In genomic region chr9:95598179-95598721, GRCm38 (mm10) we compare ENCODE assay signal across 11 mouse cellular contexts. TPM values are rescaled to one million over a fixed set of nuclear protein-coding genes. Genes with fewer than 3 reads are reported as not detected.
A peak's percentile ranks its signal among the peaks of the same experiment; 100 is the strongest.
DNase-seq lines count a peak whose midpoint lies in the region; ATAC-seq and TF ChIP-seq lines count a peak whose summit lies in the region.
"Had no signal": no experiment of that assay in that cellular context is flagged by ENCODE, and none has a peak within 500 bp of the region (broad histone marks: within the 10 kb centered on the region; RNA-seq: fewer than 3 reads in every experiment).

No protein-coding gene starts in this region.

- 32% methylated on average over 19 of the region's 19 CpGs for WGBS in heart, embryonic 14.5 days
- WGBS in embryonic facial prominence, embryonic 12.5 days = 52% methylated on average over 19 of the region's 19 CpGs
- 45% methylated on average over 19 of the region's 19 CpGs for WGBS in limb, embryonic 13.5 days

- no peak for DNase-seq in heart, postnatal 10 days
- DNase-seq in urinary bladder, postnatal 10 days (ENCODE audit: low spot score) = no peak
- no peak for DNase-seq in right cerebral cortex, postnatal 4 days
- no peak for DNase-seq in spleen, postnatal 14 days (ENCODE audit: low spot score in 2 of 2)
- DNase-seq: adrenal gland, postnatal 25 days; lung, adult 2 months; retina, postnatal 1 day had no signal

- peak overlapping the region; percentile 45 for H3K9ac ChIP-seq in heart, embryonic 14.5 days (ENCODE audit: low read length)
- no peak overlapping the region for H3K9ac ChIP-seq in embryonic facial prominence, embryonic 12.5 days
- no peak overlapping the region for H3K9ac ChIP-seq in limb, embryonic 13.5 days

- no peaks in the 10 kb centered on the region for H3K9me3 ChIP-seq in heart, embryonic 14.5 days (ENCODE audit: control insufficient read depth, low read length)
- H3K9me3 ChIP-seq in E14TG2a.4 (ENCODE audit: low read length) = no peaks in the 10 kb centered on the region
- H3K9me3 ChIP-seq in embryonic facial prominence, embryonic 12.5 days = no peaks in the 10 kb centered on the region
- no peaks in the 10 kb centered on the region for H3K9me3 ChIP-seq in limb, embryonic 13.5 days

- intact Hi-C loops in heart, postnatal 10 days (cut with DNase I) = no loop called here

- H3K4me2 ChIP-seq in heart, embryonic 14.5 days (ENCODE audit: low read length) = peak overlapping the region; percentile 62
- peak overlapping the region; percentile 32 for H3K4me2 ChIP-seq in embryonic facial prominence, embryonic 12.5 days (replicated peaks)
- peak overlapping the region; percentile 50 for H3K4me2 ChIP-seq in limb, embryonic 13.5 days (replicated peaks)

- no peak for ATAC-seq in heart, embryonic 14.5 days (ENCODE audit: insufficient number of reproducible peaks, insufficient read depth, low FRiP score, low read depth)
- ATAC-seq in embryonic facial prominence, embryonic 12.5 days (ENCODE audit: insufficient number of reproducible peaks, insufficient read depth, low FRiP score, low TSS enrichment) = no peak
- ATAC-seq in limb, embryonic 13.5 days (ENCODE audit: low FRiP score, low read depth) = no peak

- no peaks in the 10 kb centered on the region for H3K36me3 ChIP-seq in heart, embryonic 14.5 days (ENCODE audit: control insufficient read depth, insufficient read depth, low read length)
- H3K36me3 ChIP-seq in E14TG2a.4 (ENCODE audit: insufficient read depth, low read length) = no peaks in the 10 kb centered on the region
- H3K36me3 ChIP-seq in embryonic facial prominence, embryonic 12.5 days = no peaks in the 10 kb centered on the region
- H3K36me3 ChIP-seq in limb, embryonic 13.5 days = no peaks in the 10 kb centered on the region

- peaks cover 0 to under 1% of the 10 kb centered on the region in 2 experiments; a peak in 1 of 4 replicates for H3K4me1 ChIP-seq in heart, embryonic 14.5 days (ENCODE audit: control insufficient read depth in 2 of 2, insufficient read depth in 2 of 2, low read length in 2 of 2)
- H3K4me1 ChIP-seq in E14TG2a.4 (replicated peaks; ENCODE audit: low read depth, low read length) = peaks cover 9% of the 10 kb centered on the region
- H3K4me1 ChIP-seq in embryonic facial prominence, embryonic 12.5 days = no peaks in the 10 kb centered on the region
- H3K4me1 ChIP-seq in limb, embryonic 13.5 days = peaks cover 7% of the 10 kb centered on the region; the same call in 1 of the 2 replicates

- H3K27ac ChIP-seq in heart, embryonic 14.5 days (replicated peaks in 1 of 2; ENCODE audit: control insufficient read depth in 1 of 2, insufficient read depth in 1 of 2, low read depth in 2 of 2, low read length in 2 of 2) = no peak overlapping the region
- no peak overlapping the region for H3K27ac ChIP-seq in embryonic facial prominence, embryonic 12.5 days
- no peak overlapping the region for H3K27ac ChIP-seq in limb, embryonic 13.5 days

- no peaks in the 10 kb centered on the region for H3K27me3 ChIP-seq in heart, embryonic 14.5 days (ENCODE audit: control insufficient read depth, insufficient read depth, low read length)
- peaks cover 26% of the 10 kb centered on the region for H3K27me3 ChIP-seq in E14TG2a.4 (ENCODE audit: insufficient read depth, low read length)
- no peaks in the 10 kb centered on the region for H3K27me3 ChIP-seq in embryonic facial prominence, embryonic 12.5 days
- no peaks in the 10 kb centered on the region for H3K27me3 ChIP-seq in limb, embryonic 13.5 days

- no peak for TF ChIP-seq CTCF in E14TG2a.4 (conservative IDR thresholded peaks at IDR 0.05; ENCODE audit: low read length)

- H3K4me3 ChIP-seq in heart, embryonic 14.5 days (ENCODE audit: control insufficient read depth in 1 of 2, insufficient read depth in 1 of 2, low read depth in 1 of 2, low read length in 2 of 2) = peak overlapping the region; percentile 3 to 24; a peak in 3 of 4 replicates
- 0 out of 2 replicates have a peak overlapping the region, but pooled peaks have one; percentile 41 for H3K4me3 ChIP-seq in E14TG2a.4 (replicated peaks; ENCODE audit: low read length)
- H3K4me3 ChIP-seq in embryonic facial prominence, embryonic 12.5 days = 0 out of 2 replicates have a peak overlapping the region, but pooled peaks have one; percentile 4
- peak overlapping the region; percentile 14 for H3K4me3 ChIP-seq in limb, embryonic 13.5 days

RNA-seq across cellular contexts. Expression of gene Paqr9, which starts 38.8 kb away (rescaled TPM):
- polyA plus RNA-seq in heart, embryonic 14.5 days (2014; fragmentation: Nextera tagmentation; extraction: Ambion mirVana) = 0.82 and 0.91 TPM in 2 replicates
- total RNA-seq in heart, postnatal 10 days (2021) = 10 to 100 TPM; 45.9 to 56.3 TPM
- polyA plus RNA-seq in embryonic facial prominence, embryonic 12.5 days (2016; fragmentation: Nextera tagmentation; extraction: Ambion mirVana) = 0.45 and 0.62 TPM in 2 replicates
- 0.10 and 0.24 TPM in 2 replicates for polyA plus RNA-seq in limb, embryonic 13.5 days (2015; fragmentation: Nextera tagmentation; extraction: Ambion mirVana)

RNA-seq across cellular contexts. Expression of gene Pcolce2, which starts 39.2 kb away (rescaled TPM):
- polyA plus RNA-seq in heart, embryonic 14.5 days (2014; fragmentation: Nextera tagmentation; extraction: Ambion mirVana) = 0.13 and 0.22 TPM in 2 replicates
- total RNA-seq in heart, postnatal 10 days (2021) = 10 to 100 TPM; 27.3 to 29.3 TPM
- 6.7 and 8.8 TPM in 2 replicates for polyA plus RNA-seq in embryonic facial prominence, embryonic 12.5 days (2016; fragmentation: Nextera tagmentation; extraction: Ambion mirVana)
- polyA plus RNA-seq in limb, embryonic 13.5 days (2015; fragmentation: Nextera tagmentation; extraction: Ambion mirVana) = 17.0 and 20.3 TPM in 2 replicates
